Mouse (Mus musculus): ENCODE results near the gene Ttyh3.

- TF ChIP-seq CHD2 (IDR thresholded peaks at IDR 0.05; ENCODE audit: low read depth, low read length) (no peak), ZC3H11A (IDR thresholded peaks at IDR 0.05; ENCODE audit: borderline replicate concordance, low read depth, low read length) (no peak), MAFK (IDR thresholded peaks at IDR 0.05; ENCODE audit: insufficient read depth, low read depth, low read length) (no peak), HCFC1 (IDR thresholded peaks at IDR 0.05; ENCODE audit: borderline replicate concordance, insufficient read depth, low read length) (no peak), ZNF384 (IDR thresholded peaks at IDR 0.05; ENCODE audit: low read depth, low read length) (no peak)
These were observed 10.9 kb upstream of the Ttyh3 start for GRCm38 (mm10) chr5:140659607-140660272.
